Mouse (Mus musculus): ENCODE measurements around the gene Slc25a44. TPM values are rescaled to one million over a fixed set of nuclear protein-coding genes. Genes with fewer than 3 reads are reported as not detected.

Slc25a44 gene
- polyA plus RNA-seq, 1 experiment from 2014 or later, result 38.0 TPM

DNA sequence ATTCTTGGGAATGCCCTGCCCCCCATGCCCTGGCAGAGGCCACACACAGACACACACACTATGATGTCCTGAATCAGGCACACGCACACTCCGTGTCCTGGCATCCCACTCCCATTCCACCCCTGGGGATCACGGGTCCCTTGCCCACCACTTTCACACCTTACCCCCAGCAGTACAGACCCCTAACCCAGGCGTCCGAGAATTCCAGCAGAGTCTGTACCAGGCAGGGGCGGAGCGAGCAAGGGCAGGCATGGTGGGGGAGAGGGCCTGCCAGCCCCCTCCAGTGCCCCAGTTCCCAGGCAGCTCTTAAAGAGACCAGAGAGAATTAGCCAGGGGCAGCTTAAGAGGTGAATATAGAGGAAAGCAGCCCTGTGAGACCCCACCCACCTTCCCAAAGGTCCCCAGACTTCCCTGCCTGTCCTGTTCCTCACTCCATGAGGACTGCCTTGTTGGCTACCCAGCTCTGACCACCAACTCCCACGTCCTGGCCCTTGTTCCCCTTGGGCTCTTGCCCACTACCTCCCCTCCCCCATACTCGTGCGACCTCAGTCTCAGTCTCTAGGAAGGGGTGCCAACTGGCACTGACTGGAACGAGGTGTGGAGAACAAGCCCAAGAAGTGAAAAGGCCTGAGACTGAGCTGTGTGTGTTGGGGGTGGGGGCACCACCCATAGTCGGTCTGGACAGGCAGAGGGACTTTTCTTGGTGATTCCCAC is 36.2 kb upstream of the Slc25a44 start, which contains the start of gene Sema4a:
Sema4a (minus strand) TSS at position 200 of the 714 bp plus-strand sequence.
- ATAC-seq (ENCODE audit: low FRiP score, low TSS enrichment), result no peak
- Histone ChIP-seq H3K27me3 (ENCODE audit: control insufficient read depth, insufficient read depth, low read length) (no peaks in the 10 kb centered on the region), H3K4me2 (ENCODE audit: low read length) (no peak within 1 kb of the TSS), H3K9me3 (ENCODE audit: control insufficient read depth, low read length) (no peaks in the 10 kb centered on the region), H3K27ac (replicated peaks; ENCODE audit: low read depth, low read length) (no peak within 1 kb of the TSS), H3K36me3 (ENCODE audit: control insufficient read depth, insufficient read depth, low read length) (no peaks in the 10 kb centered on the region), H3K4me1 (ENCODE audit: control insufficient read depth, insufficient read depth, low read length) (peaks cover 25% of the 10 kb centered on the region), H3K9ac (replicated peaks; ENCODE audit: low read length) (no peak within 1 kb of the TSS), H3K4me3 (replicated peaks; ENCODE audit: low read depth, low read length) (no peak within 1 kb of the TSS)
- WGBS, result 47% methylated on average over 12 of the region's 12 CpGs
- no peak for DNase-seq

DNA sequence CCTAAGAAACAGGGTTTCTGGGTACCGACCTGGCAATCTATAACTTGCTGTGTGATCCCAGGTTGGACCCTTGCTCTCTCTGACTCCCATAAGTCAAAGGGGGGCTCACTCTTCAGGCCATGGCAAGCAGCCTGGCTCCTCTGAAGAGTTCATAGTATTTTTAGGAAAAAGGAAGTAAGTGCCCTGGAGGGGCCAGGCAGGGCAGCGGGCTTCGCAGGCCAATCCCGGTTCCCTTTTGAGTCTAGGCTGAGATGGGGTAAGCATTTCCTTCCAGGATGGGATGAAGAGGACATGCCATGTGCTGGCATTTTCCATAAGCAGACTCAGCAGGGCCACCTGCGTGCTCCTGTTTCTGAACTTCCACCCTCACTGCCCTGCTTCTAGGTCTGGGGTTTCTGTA is 35.1 kb upstream of the Slc25a44 start:
- no peak overlapping the region for H3K4me2 ChIP-seq (ENCODE audit: low read length)
- 82% methylated on average over 5 of the region's 5 CpGs for WGBS
- ATAC-seq (ENCODE audit: low FRiP score, low TSS enrichment), result no peak
- H3K4me1 ChIP-seq (ENCODE audit: control insufficient read depth, insufficient read depth, low read length), result peaks cover 25% of the 10 kb centered on the region
- no peak overlapping the region for H3K9ac ChIP-seq (replicated peaks; ENCODE audit: low read length)
- DNase-seq, result no peak
- no peak overlapping the region for H3K4me3 ChIP-seq (replicated peaks; ENCODE audit: low read depth, low read length)
- H3K36me3 ChIP-seq (ENCODE audit: control insufficient read depth, insufficient read depth, low read length), result no peaks in the 10 kb centered on the region
- H3K27ac ChIP-seq (replicated peaks; ENCODE audit: low read depth, low read length), result no peak overlapping the region
- H3K9me3 ChIP-seq (ENCODE audit: control insufficient read depth, low read length), result no peaks in the 10 kb centered on the region
- H3K27me3 ChIP-seq (ENCODE audit: control insufficient read depth, insufficient read depth, low read length), result no peaks in the 10 kb centered on the region

DNA sequence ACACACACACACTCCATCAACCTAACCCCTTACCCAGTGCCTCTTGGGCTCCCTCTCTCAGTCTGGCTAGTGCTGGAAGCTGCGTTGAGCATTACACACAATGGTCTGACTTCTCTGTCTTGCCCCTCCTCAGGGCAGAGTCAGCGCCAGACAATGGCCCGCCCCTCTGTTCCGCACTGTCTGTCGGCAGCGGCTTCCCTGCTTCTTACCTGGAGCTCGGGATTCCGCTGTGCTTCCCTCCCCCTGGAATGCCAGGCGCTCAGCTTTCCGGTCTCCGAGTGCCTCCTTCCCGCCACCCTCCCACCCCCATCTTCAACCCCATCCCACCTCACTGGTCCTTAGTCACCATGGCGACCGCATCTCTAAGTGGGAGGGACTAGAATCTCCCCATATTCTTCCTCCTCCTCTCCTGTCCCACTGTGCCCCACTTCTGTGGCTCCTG is 33.9 kb upstream of the Slc25a44 start:
- Histone ChIP-seq H3K27me3 (ENCODE audit: control insufficient read depth, insufficient read depth, low read length) (no peaks in the 10 kb centered on the region), H3K27ac (replicated peaks; ENCODE audit: low read depth, low read length) (peak overlapping the region; percentile 85), H3K9ac (replicated peaks; ENCODE audit: low read length) (peak overlapping the region; percentile 67), H3K4me1 (ENCODE audit: control insufficient read depth, insufficient read depth, low read length) (peaks cover 25% of the 10 kb centered on the region), H3K4me3 (replicated peaks; ENCODE audit: low read depth, low read length) (peak overlapping the region; percentile 41), H3K4me2 (ENCODE audit: low read length) (peak overlapping the region; percentile 89), H3K36me3 (ENCODE audit: control insufficient read depth, insufficient read depth, low read length) (0 out of 2 replicates have a peak, but pooled peaks cover 4% of the 10 kb centered on the region), H3K9me3 (ENCODE audit: control insufficient read depth, low read length) (no peaks in the 10 kb centered on the region)
- DNase-seq, result peak; percentile 82
- ATAC-seq (ENCODE audit: low FRiP score, low TSS enrichment), result peak; percentile 80
- WGBS, result under 1% methylated on average over 14 of the region's 14 CpGs

DNA sequence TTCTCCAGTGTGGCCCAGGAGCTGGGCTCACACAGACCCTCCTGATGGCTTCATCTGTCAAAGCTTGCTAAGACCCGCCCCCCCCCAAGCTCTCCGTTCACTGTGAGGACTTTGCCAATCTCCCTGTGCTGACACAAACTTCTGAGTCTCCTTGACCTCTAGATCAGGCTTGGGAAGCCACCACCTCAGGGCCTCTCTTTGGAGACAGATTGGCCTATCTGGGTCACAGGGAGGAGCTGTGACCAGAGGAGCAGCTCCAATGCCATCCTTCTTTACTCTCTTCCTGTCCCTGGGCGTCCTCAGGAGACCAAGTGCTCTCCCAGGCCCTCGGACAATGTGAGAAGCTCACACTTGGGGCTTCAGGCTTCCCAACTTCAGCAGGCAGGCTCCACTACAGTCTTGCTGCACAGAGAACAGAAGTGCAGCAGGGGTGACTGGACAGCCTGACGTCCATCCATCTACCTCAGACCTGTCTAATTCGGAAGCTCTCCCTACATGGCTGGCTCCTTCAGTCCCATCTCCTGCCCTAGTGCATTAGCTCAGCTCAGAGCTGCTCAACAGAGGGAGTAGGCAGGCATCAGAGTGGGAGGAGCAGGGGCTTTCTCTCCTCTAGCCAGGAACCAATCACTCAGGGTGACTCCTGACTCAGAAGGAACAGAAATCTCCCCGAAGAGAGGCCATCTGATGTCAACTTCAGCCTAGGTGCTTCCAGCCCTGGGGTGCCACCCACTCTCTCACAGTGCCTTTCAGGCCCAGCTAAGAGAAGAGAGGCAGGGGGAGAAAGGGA is 32.0 kb upstream of the Slc25a44 start:
- Histone ChIP-seq H3K36me3 (ENCODE audit: control insufficient read depth, insufficient read depth, low read length) (peaks cover 18% of the 10 kb centered on the region), H3K4me3 (replicated peaks; ENCODE audit: low read depth, low read length) (peak overlapping the region; percentile 41), H3K9me3 (ENCODE audit: control insufficient read depth, low read length) (no peaks in the 10 kb centered on the region), H3K9ac (replicated peaks; ENCODE audit: low read length) (peak overlapping the region; percentile 67), H3K4me1 (ENCODE audit: control insufficient read depth, insufficient read depth, low read length) (peaks cover 25% of the 10 kb centered on the region), H3K27me3 (ENCODE audit: control insufficient read depth, insufficient read depth, low read length) (no peaks in the 10 kb centered on the region), H3K27ac (replicated peaks; ENCODE audit: low read depth, low read length) (0 out of 2 replicates have a peak overlapping the region, but pooled peaks have one; percentile 85), H3K4me2 (ENCODE audit: low read length) (peak overlapping the region; percentile 89)
- WGBS, result 70% methylated on average over 7 of the region's 7 CpGs
- DNase-seq, result peak; percentile 33
- ATAC-seq (ENCODE audit: low FRiP score, low TSS enrichment), result no peak

DNA sequence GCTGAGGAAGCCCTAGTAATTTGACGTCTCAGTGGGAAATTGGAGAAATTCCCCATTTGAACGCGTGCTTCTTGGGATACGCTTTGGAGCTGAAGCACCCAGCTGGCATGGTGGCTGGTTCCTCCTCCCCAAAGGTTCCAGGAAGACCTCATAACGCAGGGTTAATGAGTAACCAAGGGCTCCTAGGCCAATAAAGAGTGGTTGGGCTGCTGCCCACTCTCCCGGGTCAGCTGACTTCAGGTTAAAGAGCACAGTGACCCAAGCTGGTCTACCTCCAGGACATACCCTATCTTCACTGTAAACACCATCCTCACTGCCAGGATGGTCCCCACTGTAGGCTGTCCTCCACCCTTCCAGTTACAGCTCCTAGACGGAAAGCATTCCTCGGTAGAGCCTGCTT is 31.4 kb upstream of the Slc25a44 start:
- H3K4me1 ChIP-seq (ENCODE audit: control insufficient read depth, insufficient read depth, low read length), result peaks cover 25% of the 10 kb centered on the region
- H3K36me3 ChIP-seq (ENCODE audit: control insufficient read depth, insufficient read depth, low read length), result peaks cover 25% of the 10 kb centered on the region
- DNase-seq (no peak), ATAC-seq (ENCODE audit: low FRiP score, low TSS enrichment) (no peak)
- H3K4me2 ChIP-seq (ENCODE audit: low read length), result peak overlapping the region; percentile 89; the same call in 1 of the 2 replicates
- no peak overlapping the region for H3K4me3 ChIP-seq (replicated peaks; ENCODE audit: low read depth, low read length)
- no peak overlapping the region for H3K27ac ChIP-seq (replicated peaks; ENCODE audit: low read depth, low read length)
- no peak overlapping the region for H3K9ac ChIP-seq (replicated peaks; ENCODE audit: low read length)
- no peaks in the 10 kb centered on the region for H3K9me3 ChIP-seq (ENCODE audit: control insufficient read depth, low read length)
- H3K27me3 ChIP-seq (ENCODE audit: control insufficient read depth, insufficient read depth, low read length), result no peaks in the 10 kb centered on the region
- 95% methylated on average over 8 of the region's 8 CpGs for WGBS

DNA sequence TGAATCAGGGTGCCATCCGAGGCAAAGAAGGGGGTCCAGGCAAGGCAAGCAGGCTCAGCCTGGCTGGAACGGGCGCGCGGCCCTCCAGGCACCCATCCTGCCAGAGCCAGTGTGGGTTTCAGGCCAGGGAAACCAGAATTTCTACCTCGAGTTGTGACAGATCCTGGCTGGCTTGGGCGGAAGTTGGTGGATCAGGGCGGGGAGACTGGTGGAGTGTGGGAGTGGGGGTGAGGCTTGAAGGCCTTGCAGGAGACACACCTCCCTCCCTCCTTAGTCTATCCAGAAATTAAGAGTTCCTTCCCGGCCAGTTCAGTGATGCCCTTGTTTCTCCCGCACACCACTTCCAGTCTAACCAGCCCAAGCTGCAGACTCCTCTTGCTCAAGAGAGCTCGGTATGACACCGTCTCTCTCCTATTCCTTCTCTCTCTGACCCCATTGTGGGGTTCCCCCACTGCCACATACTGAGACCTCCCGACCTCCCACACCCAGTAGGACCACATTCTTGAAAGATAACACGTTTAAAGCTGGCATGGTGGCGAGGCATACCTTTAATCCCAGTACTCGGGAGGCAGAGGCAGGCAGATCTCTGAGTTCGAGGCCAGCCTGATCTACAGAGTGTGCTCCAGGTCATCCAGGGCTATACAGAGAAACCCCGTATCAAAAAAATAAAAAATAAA is 30.8 kb upstream of the Slc25a44 start:
- WGBS, result 82% methylated on average over 18 of the region's 18 CpGs
- H3K27ac ChIP-seq (replicated peaks; ENCODE audit: low read depth, low read length), result no peak overlapping the region
- H3K27me3 ChIP-seq (ENCODE audit: control insufficient read depth, insufficient read depth, low read length), result no peaks in the 10 kb centered on the region
- H3K9me3 ChIP-seq (ENCODE audit: control insufficient read depth, low read length), result no peaks in the 10 kb centered on the region
- ATAC-seq (ENCODE audit: low FRiP score, low TSS enrichment), result no peak
- H3K4me1 ChIP-seq (ENCODE audit: control insufficient read depth, insufficient read depth, low read length), result peaks cover 25% of the 10 kb centered on the region
- DNase-seq, result no peak
- H3K4me2 ChIP-seq (ENCODE audit: low read length), result no peak overlapping the region
- H3K36me3 ChIP-seq (ENCODE audit: control insufficient read depth, insufficient read depth, low read length), result peaks cover 26% of the 10 kb centered on the region
- H3K9ac ChIP-seq (replicated peaks; ENCODE audit: low read length), result no peak overlapping the region; the same call in 1 of the 2 replicates
- no peak overlapping the region for H3K4me3 ChIP-seq (replicated peaks; ENCODE audit: low read depth, low read length)

DNA sequence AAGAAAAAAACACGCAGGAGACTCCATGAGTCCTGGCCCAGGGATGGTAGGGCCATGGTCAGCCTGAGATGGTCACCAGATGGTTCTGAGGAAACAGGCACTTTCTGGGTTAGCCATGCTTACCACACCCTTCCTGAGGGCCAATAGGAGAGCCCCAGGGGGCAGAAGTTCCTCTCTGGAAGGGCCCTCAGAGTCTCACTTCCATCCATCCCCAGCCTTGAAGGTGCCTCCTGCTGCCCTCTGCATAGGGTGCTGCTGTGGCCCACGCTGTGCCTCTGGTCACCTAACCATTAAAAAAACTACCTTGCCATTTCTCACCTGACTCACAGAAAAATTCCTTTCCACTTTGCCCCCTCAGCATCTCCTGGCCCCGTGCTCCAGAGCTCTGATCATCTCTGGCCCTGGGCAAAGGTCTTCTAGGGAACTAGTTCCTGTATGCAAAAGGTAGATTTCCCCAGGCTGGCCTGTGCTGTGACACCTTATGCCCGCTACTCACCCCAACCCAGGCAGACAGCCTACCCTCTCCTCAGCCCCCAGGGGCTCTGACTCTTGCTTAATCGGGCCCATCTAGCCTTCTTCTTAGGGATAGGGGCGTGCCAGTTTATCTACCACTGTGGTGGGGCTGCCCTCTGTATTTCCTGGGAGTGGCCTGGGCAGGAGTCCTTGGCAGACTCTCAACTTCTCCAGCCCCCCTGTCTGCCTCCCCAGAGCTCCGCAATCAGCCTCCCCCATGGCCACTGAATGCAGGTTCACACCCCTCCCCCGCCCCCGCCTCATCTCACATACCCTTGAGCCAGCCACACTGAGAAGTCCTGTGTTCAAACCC is 30.0 kb upstream of the Slc25a44 start:
- Histone ChIP-seq H3K9ac (replicated peaks; ENCODE audit: low read length) (no peak overlapping the region; the same call in 1 of the 2 replicates), H3K4me1 (ENCODE audit: control insufficient read depth, insufficient read depth, low read length) (peaks cover 25% of the 10 kb centered on the region)
- WGBS, result 66% methylated on average over 9 of the region's 9 CpGs

DNA sequence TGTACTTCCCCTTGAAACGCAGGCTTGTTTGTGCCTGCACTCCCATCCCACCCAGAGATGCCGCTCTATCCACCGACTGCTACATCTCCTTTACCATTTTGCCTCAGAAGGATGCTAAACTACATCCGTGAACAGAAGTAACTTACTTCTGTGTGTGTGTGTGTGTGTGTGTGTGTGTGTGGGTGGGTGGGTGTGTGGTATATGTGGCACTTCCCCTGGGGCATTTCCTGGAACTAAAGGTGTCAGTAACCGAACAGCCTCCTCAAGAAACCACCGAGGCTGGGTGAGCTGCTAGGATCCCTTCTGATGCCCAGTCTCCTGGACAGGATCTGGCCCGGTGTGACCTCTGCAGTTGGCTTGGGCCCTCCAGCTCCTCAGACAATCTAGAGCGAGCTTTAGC is 29.0 kb upstream of the Slc25a44 start:
- H3K4me2 ChIP-seq (ENCODE audit: low read length), result no peak overlapping the region
- H3K27me3 ChIP-seq (ENCODE audit: control insufficient read depth, insufficient read depth, low read length), result no peaks in the 10 kb centered on the region
- H3K9ac ChIP-seq (replicated peaks; ENCODE audit: low read length), result no peak overlapping the region
- no peak overlapping the region for H3K27ac ChIP-seq (replicated peaks; ENCODE audit: low read depth, low read length)
- peaks cover 22% of the 10 kb centered on the region for H3K4me1 ChIP-seq (ENCODE audit: control insufficient read depth, insufficient read depth, low read length)
- no peak overlapping the region for H3K4me3 ChIP-seq (replicated peaks; ENCODE audit: low read depth, low read length)
- ATAC-seq (ENCODE audit: low FRiP score, low TSS enrichment) (no peak), DNase-seq (no peak)
- 85% methylated on average over 8 of the region's 8 CpGs for WGBS
- peaks cover 41% of the 10 kb centered on the region for H3K36me3 ChIP-seq (ENCODE audit: control insufficient read depth, insufficient read depth, low read length)
- no peaks in the 10 kb centered on the region for H3K9me3 ChIP-seq (ENCODE audit: control insufficient read depth, low read length)

More for the DNA sequence above, 30.0 kb upstream of the Slc25a44 start:
- Histone ChIP-seq H3K27ac (replicated peaks; ENCODE audit: low read depth, low read length) (no peak overlapping the region), H3K36me3 (ENCODE audit: control insufficient read depth, insufficient read depth, low read length) (peaks cover 32% of the 10 kb centered on the region), H3K27me3 (ENCODE audit: control insufficient read depth, insufficient read depth, low read length) (no peaks in the 10 kb centered on the region), H3K9me3 (ENCODE audit: control insufficient read depth, low read length) (no peaks in the 10 kb centered on the region), H3K4me2 (ENCODE audit: low read length) (no peak overlapping the region), H3K4me3 (replicated peaks; ENCODE audit: low read depth, low read length) (no peak overlapping the region)
- ATAC-seq (ENCODE audit: low FRiP score, low TSS enrichment) (no peak), DNase-seq (no peak)

Measured in midbrain, embryonic 14.5 days (tissue).